Mouse (Mus musculus) gastrocnemius, adult 8-10 months (tissue): ENCODE data around the gene Hnrnpdl. TPM values are rescaled to one million over a fixed set of nuclear protein-coding genes. Genes with fewer than 3 reads are reported as not detected.

Experiments used
- DNase-seq, 2 experiments: peaks; one replicate each; pipeline ENCODE4 v3.0.0; 2022; ENCODE audit warnings: low spot score in 2 of 2
- total RNA-seq, 4 experiments: library from RNA; stranded (reverse); gene quantifications; 2 replicates each; pipeline ENCODE4 v1.2.4; 2022

Hnrnpdl gene
- total RNA-seq = 10 to 100 TPM; 53.5 to 80.2 (median 65.3) TPM

DNA sequence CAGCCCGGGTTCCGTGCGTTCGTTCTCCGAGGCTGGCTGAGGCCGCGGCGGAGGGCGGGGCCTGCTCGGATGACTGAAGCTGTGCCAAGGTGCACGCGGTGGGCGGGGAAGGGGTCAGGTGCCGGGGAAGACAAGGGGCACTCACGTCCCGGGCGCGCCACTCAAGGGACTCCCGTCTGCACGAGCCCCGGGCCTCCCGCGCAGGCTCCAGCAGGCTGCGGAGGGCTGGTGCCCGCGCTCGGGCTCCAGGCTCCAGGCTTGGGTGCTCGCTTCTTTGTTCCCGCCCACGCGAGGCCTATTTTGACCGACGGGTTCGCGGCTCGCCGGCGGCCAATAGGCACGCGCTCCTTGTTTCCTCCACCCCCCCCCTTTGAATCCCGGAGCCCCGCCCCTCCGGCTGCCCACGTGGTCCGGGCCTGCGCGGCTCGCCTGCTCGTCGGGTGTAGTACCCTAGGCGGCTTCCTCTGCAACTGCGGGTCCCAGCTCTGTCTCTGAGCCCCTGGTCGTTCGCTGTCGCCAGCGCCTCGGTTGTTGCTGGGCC lies at the start of gene Hnrnpdl, which contains the start of gene Enoph1:
TSS of gene Hnrnpdl (minus strand) at position 63 of the 541 bp plus-strand sequence.
TSS of gene Enoph1 (plus strand) at position 384 of the 541 bp plus-strand sequence.
- peak; percentile 87 to 90 for DNase-seq

DNA sequence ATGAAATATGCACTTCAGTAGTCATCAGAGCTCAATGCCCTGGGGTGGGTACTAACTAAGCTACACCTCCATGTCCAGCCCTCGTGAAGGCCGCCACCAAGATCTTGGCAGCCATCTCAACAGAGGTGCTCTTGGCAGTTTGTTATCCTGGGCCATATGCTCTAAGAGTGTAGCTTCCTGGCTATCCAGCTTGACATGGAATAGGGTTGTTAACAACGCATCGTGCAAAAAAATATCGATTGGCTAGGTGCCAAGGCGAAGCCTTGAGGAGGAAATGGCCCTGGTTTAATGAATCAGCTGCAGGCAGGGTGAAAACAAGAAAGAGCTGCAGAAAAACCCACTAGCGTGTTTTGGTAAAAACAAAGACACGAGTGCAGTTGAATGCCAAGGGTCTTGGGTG lies 45.6 kb upstream of the Hnrnpdl start:
- DNase-seq = no peak

DNA sequence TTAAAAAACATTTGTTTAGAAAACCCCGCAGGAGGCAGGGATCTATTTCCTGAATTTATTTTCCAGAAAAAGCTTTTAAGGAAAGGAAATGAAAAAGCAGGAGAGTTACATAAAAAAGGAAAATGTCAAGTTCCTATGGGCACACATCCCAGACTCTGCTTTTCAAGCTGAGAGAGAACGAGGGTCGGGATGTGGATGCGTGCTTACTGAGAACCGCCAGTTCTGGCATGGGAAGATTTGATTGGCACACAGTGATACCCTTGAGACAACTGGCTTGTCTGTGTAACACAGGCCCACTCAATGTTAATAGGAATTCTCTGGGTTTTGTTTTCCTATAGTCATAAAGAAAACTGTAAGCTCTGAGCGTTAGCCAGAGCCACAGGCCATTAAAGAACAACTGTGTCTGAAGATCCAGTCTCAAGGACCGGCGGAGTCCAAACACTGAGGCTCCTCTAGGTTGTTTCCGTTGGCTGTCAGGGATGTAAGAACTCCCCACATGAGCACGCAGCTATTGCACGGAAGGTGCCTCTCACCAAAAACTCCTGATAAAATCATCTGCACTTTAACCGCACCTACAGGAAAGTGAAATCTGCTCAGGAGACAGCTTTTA lies 44.6 kb upstream of the Hnrnpdl start:
- no peak for DNase-seq

DNA sequence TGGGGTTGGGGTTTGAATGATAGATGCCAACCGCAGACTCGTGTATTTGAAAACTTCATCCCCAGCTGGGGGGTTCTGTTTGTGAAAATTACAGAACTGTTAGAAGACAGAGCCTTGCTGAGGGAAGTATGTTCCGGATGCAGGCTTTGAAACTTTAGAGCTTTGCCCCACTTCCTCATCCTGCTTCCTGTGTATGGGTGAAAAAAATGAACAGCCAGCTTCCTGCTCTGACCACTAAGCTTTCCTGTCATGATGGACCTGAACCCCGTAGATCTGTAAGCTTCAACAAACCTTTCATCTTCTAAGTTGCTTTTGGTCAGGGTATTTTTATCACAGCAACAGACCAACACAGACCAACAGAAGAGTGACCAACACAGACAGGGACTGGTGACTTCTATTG lies 42.5 kb upstream of the Hnrnpdl start:
- DNase-seq = no peak

GRCm38 (mm10) chr5:100079931-100080275 lies 40.4 kb upstream of the Hnrnpdl start:
- no peak for DNase-seq

GRCm38 (mm10) chr5:100079040-100079930 lies 39.8 kb upstream of the Hnrnpdl start:
- DNase-seq = no peak

DNA sequence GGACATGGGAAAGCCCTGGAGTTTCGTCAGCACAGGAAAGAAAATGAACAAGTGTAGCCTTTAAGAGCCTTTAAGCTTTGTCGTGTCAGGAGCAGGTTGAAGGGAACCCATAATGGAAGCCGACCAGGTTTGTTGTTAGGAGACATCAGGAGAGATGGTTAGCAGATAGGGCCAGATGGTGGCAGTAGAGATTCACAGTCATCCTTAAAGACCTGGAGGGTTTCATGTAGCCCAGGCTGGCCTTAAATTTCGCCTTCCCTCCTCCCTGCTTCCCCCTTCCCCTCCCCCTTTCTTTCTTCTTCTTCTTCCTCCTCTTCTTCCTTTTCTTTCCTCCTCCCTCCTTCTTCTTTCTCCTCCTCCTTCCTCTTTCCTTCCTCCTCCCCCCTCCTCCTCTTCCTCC lies 35.1 kb upstream of the Hnrnpdl start:
- no peak for DNase-seq

- no peak for DNase-seq
These were observed 33.1 kb upstream of the Hnrnpdl start for GRCm38 (mm10) chr5:100072557-100072956.

GRCm38 (mm10) chr5:100071541-100071940 lies 32.1 kb upstream of the Hnrnpdl start:
- no peak for DNase-seq

DNA sequence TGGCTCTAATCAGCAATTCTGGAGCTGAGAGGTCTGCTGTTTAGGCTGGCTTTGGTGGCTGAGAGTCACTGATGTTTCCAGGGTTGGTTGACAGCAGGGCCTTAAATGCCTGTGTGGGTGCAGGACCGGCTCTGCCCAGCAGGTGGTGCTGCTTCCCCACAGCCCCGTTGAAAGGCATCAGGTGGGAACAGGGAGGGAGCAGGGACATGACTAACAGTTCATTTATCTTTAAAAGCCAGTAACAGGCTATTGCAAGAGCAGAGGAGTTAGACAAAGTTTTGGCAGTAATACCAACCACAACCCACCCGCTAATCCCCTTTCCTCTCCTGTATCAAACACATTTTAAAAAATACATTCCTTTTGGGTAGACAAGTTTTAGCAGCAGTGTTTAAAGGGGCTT lies 30.8 kb upstream of the Hnrnpdl start:
- peak; percentile 54 to 65 for DNase-seq

- DNase-seq = no peak
These were observed 30.1 kb upstream of the Hnrnpdl start for GRCm38 (mm10) chr5:100069526-100069925.

- DNase-seq = no peak
These were observed 28.1 kb upstream of the Hnrnpdl start for GRCm38 (mm10) chr5:100067579-100067978.

DNA sequence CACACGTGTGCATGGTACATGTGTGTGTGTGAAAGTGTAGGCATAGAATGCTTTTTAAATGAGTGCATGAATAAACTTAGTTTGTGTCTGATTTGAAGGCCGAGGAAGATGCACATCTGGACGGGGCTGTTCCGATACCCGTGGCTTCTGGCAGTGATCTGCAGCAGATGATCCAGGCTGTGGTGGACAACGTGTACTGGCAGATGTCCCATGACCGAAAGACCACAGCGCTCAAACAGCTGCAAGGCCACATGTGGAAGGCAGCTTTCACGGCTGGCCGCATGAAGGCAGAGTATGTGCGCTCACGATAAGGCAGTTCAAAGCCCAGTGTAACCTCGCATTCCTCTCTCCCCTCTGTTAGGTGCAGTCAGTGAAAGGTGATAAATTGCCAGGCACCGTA lies 21.4 kb upstream of the Hnrnpdl start:
- DNase-seq = no peak

DNA sequence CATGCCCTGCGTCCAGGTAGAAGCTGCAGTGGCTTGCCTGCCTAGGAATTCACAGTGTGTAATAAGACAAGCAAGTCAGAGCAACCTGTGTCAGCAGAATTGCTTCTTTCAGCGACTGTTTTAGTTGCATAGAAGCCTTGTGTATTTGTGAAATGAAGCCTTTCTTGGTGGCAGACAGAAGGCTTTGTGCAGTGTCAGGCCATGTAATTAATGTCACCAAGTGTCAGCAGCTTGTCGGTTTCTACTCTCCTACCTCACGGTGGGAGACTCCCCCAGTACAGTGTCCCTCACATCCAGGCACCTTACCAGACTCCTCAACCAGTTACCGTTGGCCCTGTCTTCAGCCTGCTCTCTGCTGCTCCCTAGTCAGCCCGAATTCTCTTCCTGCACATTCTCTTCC lies 19.9 kb upstream of the Hnrnpdl start:
- no peak for DNase-seq

DNA sequence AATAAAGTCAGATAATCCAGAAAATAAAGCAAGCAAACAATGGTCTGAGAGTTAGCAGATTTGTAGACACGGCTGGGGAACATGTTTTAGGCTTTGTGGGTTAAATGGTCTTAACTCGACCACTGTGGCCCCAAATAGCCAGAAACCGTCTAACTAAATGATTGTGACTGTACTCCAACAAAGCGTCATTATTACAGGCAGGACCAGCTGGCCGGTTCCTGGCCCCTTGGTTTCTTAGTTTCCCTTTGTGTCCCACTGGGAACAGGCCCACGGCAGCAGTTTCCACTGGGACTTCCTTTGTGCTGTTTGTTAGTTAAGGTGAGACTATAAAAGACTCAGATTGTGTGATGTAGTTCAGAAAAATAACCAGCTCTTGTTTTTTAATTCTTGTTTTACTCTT lies 19.3 kb upstream of the Hnrnpdl start:
- no peak for DNase-seq

DNA sequence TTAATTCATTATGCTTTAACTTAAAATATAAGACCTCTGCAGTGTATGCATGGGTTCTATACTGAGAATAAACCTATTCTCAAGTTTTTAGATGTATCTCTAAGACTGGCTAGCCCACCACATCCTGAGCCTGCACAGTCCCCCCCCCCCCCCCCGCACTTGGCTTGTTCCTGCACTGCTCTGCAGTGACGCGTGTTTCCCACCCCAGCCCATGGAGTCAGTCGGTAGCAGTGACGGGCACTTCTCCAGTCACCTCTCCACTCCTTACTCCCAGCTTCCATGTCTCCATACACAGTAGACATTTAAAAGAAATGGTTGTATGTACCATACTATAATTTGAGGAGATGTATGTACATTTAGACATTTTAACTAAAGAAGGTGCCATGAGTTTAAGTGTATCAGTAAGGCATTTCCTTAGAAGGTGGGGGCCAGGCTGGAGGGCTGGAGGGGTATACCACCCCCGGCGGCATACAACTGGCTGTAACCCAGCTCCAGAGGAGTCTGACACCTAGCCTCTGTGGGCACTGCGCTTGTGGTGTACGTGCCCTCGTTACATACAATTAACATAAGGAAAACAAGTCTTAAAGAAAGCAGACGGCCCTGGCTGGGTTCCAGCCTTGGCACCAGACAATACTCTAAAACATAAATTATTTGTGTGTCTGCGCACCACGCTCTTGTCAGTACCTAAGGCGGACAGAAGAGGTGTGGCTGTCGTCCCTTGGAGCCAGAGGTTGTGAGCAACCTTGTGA lies 18.2 kb upstream of the Hnrnpdl start:
- no peak for DNase-seq

DNA sequence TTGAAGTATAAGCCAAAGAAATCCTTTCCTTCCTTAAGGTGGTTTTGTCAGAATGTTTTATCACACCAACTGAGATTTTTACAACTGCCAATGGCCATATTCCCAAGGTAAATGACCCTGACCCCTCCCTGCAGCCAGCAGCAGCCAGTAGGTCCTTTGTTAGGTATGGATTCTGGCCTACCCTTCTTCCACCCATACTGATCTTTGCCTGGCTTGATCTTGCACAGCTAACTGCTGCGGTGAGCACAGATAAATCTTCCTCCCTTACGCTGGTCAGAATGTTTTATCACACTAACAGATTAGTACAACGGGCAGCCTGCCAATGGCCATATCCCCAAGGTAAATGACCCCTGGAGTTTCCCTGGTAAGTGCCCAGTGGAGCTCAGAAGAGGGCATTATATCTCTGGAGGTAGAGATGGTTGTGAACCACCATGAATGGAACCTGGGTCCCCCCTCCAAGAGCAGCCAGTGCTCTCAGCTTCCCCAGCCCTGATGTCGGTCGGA lies 16.5 kb upstream of the Hnrnpdl start:
- no peak for DNase-seq

- DNase-seq = no peak
These were observed 15.5 kb upstream of the Hnrnpdl start for GRCm38 (mm10) chr5:100054807-100055547.

DNA sequence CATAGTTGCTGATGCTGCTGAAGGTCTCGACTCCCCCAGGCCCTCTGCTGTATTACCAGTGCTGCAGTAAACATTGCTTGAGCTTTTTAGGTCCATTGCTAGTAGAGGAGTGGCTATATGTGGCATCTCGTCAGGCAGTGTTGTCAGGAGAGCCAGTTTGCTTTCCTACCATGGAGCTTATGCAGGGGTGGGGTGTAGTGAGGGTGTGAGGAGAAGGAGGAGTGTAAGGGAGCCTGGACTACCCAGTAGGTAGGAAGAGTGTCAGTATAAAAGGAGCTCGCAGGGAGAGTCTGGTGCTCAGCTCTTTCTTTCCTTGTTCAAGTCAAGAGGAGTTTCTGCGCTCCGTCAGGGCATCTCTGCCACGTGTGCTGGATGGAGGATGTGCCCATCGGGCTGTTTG lies 13.3 kb upstream of the Hnrnpdl start:
- DNase-seq = no peak

DNA sequence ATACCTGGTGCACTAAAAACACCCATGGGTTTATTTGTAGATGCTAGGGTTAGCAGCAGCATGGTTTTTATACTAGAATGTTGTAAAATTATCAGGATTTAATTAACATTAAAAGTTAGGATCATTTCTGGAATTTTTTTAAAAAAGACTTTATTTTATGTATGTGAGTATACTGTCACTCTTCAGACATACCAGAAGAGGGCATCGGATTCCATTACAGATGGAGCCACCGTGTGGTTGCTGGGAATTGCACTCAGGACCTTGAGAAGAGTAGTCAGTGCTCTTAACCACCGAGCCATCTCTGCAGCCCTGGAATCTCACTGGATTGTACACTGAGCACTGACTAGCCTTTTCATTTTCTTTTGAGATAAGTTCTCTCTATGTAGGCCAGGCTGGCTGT lies 10.4 kb upstream of the Hnrnpdl start:
- DNase-seq = no peak

DNA sequence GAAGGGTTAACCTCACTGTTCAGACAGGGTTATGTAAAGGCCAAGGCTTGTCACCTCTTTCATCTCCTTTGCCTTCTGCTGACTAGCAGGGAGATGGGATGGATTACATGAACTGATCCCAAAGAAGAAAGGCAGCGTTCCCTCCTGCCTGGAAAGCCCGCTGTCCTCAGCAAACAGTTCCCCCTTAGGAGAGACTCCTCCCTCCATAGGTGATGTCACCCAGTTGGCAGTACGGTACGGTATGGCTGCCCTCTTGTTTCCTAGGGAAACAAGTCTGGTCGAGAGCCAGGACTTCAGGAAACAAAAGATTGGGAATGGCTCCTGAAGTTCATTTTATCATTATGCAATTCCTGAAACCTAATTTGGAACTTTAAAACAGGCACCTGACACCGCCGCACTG lies 8.4 kb upstream of the Hnrnpdl start:
- no peak for DNase-seq
